Mouse (Mus musculus): Measurements from ENCODE around the gene Park7. TPM values are rescaled to one million over a fixed set of nuclear protein-coding genes. Genes with fewer than 3 reads are reported as not detected.

Park7 gene
- polyA plus RNA-seq, 1 experiment, result 312 TPM

DNA sequence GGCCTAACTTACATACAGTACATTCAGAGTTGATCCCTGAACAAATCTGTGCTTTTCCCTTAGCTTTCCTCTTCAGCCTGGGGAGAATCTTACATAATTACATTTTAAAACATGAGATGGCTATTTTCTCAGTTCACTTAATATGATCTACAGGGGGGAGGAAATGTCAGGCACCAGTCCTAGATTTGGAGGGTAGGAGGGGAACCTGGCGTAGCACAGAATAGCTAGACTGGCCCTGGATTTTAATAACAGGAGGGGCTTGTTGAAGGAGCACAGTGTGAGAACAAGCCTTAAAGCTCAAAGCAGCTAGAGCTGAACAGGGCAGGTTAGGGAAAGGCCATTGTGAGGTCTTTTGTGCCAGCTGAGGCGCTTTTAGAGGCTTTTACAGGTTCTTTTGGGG is 53.1 kb downstream of the Park7 start:
- Histone ChIP-seq H3ac (ENCODE audit: control insufficient read depth, insufficient read length) (no peak overlapping the region), H3K27me3 (ENCODE audit: control insufficient read depth, insufficient read depth, insufficient read length) (no peaks in the 10 kb centered on the region), H3K36me3 (ENCODE audit: control insufficient read depth, insufficient read depth) (peaks cover 13% of the 10 kb centered on the region), H3K4me2 (ENCODE audit: low read depth) (peak overlapping the region; percentile 69), H3K4me3 (no peak overlapping the region), H3K79me2 (ENCODE audit: control insufficient read depth, insufficient read depth) (peaks cover 88% of the 10 kb centered on the region)
- TF ChIP-seq MAX (IDR thresholded peaks at IDR 0.05; ENCODE audit: low read depth), result no peak

DNA sequence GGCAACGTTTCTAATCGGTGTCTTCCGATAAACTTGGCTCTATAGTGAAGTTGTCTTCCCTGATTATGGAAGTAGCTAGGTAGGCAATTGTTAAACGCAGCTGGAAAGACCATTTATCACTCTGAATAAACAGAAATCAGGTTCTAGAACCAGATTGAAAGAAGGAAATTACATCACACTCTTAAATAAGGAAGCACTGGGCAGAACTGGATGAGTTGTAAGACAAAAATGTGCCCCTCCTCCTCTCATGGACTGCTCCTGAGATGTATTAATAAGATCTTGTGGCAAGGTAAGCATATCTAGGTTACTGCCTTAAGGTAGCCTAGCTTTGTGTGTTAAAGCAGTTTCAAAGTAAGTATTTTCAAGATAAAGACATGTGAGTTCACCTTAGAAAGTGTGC is 53.7 kb downstream of the Park7 start:
- no peak for TF ChIP-seq MAX (IDR thresholded peaks at IDR 0.05; ENCODE audit: low read depth)
- TF ChIP-seq SRF (IDR thresholded peaks at IDR 0.05; ENCODE audit: control insufficient read depth, insufficient read length, low read depth), result no peak
- TF ChIP-seq E2F4 (IDR thresholded peaks at IDR 0.05; ENCODE audit: insufficient read depth), result no peak
- TF ChIP-seq POLR2A (IDR thresholded peaks at IDR 0.05; ENCODE audit: insufficient read length, low read depth), result no peak
- no peaks in the 10 kb centered on the region for H3K27me3 ChIP-seq (ENCODE audit: control insufficient read depth, insufficient read depth, insufficient read length)
- no peak overlapping the region for H3ac ChIP-seq (ENCODE audit: control insufficient read depth, insufficient read length)
- peaks cover 95% of the 10 kb centered on the region for H3K79me2 ChIP-seq (ENCODE audit: control insufficient read depth, insufficient read depth)
- H3K4me2 ChIP-seq (ENCODE audit: low read depth), result peak overlapping the region; percentile 69
- no peak overlapping the region for H3K4me3 ChIP-seq
- H3K36me3 ChIP-seq (ENCODE audit: control insufficient read depth, insufficient read depth), result peaks cover 7% of the 10 kb centered on the region

DNA sequence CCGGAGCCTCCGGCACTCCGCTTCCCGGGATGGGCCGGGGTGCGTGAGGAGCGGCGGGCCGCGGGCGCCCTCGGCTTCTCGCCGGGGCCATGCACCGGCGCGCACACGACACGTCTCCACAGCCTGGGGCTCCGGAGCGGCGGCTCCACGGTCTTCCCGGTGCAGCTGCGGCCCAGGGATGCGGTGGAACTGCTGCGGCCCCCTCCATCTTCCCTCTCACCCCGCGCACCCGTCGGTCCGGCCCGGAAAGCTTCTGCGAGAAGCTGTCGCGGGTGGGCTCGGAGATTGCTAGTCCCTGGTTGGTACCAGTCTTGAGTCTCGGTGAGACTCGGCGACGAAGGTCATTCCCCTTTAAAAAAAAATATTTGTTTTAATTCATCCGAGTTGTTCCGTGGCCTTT is 58.9 kb downstream of the Park7 start:
- peak overlapping the region; percentile 52 for H3K4me3 ChIP-seq
- H3K79me2 ChIP-seq (ENCODE audit: control insufficient read depth, insufficient read depth), result peaks cover 52% of the 10 kb centered on the region
- H3K27me3 ChIP-seq (ENCODE audit: control insufficient read depth, insufficient read depth, insufficient read length), result no peaks in the 10 kb centered on the region
- H3K4me2 ChIP-seq (ENCODE audit: low read depth), result peak overlapping the region; percentile 81
- TF ChIP-seq CEBPB (IDR thresholded peaks at IDR 0.05; ENCODE audit: insufficient read depth, poor library complexity, severe bottlenecking) (no peak), MYOD1 (IDR thresholded peaks at IDR 0.05; ENCODE audit: control insufficient read depth in 1 of 3, insufficient read length in 2 of 3, low read depth in 2 of 3) (no peak), REST (IDR thresholded peaks at IDR 0.05; ENCODE audit: insufficient read depth, insufficient read length) (no peak), POLR2AphosphoS2 (IDR thresholded peaks at IDR 0.05; ENCODE audit: insufficient read length, low read depth) (no peak), TCF12 (IDR thresholded peaks at IDR 0.05; ENCODE audit: insufficient read depth, poor library complexity, severe bottlenecking) (no peak), POLR2A (IDR thresholded peaks at IDR 0.05; ENCODE audit: insufficient read length, low read depth) (no peak), USF1 (IDR thresholded peaks at IDR 0.05; ENCODE audit: low read depth) (no peak), E2F4 (IDR thresholded peaks at IDR 0.05; ENCODE audit: insufficient read depth) (no peak), MAX (IDR thresholded peaks at IDR 0.05; ENCODE audit: low read depth) (no peak), TCF3 (IDR thresholded peaks at IDR 0.05; ENCODE audit: insufficient read length, low read depth) (no peak), MYOG (IDR thresholded peaks at IDR 0.05; ENCODE audit: control insufficient read depth in 1 of 3, insufficient read depth in 1 of 3, insufficient read length in 2 of 3, low read depth in 2 of 3) (no peak), SRF (IDR thresholded peaks at IDR 0.05; ENCODE audit: control insufficient read depth, insufficient read length, low read depth) (no peak)
- H3ac ChIP-seq (ENCODE audit: control insufficient read depth, insufficient read length), result peak overlapping the region; percentile 86
- H3K36me3 ChIP-seq (ENCODE audit: control insufficient read depth, insufficient read depth), result no peaks in the 10 kb centered on the region

DNA sequence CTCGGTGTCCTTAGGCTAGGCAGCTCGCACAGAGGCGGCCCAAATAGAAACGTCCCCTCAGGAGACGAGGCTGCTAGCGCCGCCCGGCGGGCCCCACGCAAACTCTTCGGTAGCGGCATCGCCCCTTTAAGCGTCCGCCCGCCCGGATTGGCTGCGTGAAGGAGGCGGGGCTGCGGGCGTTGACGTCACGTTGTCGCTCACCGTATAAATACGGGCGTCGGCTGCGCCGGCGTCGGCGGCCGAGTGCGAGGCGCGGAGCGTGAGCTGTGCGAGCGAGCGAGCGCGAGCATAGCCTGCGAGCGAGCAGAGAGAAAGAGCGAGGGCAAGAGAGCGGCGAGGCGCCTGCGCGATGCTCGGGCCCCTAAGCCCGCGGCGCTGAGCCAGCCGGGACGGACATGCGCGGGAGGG is 59.4 kb downstream of the Park7 start:
- Histone ChIP-seq H3K4me2 (ENCODE audit: low read depth) (peak overlapping the region; percentile 86), H3K27me3 (ENCODE audit: control insufficient read depth, insufficient read depth, insufficient read length) (no peaks in the 10 kb centered on the region), H3ac (ENCODE audit: control insufficient read depth, insufficient read length) (peak overlapping the region; percentile 86), H3K4me3 (peak overlapping the region; percentile 52), H3K79me2 (ENCODE audit: control insufficient read depth, insufficient read depth) (peaks cover 47% of the 10 kb centered on the region), H3K36me3 (ENCODE audit: control insufficient read depth, insufficient read depth) (no peaks in the 10 kb centered on the region)
- TF ChIP-seq USF1 (IDR thresholded peaks at IDR 0.05; ENCODE audit: low read depth) (no peak), POLR2AphosphoS2 (IDR thresholded peaks at IDR 0.05; ENCODE audit: insufficient read length, low read depth) (peak; percentile 99), SRF (IDR thresholded peaks at IDR 0.05; ENCODE audit: control insufficient read depth, insufficient read length, low read depth) (no peak), MAX (IDR thresholded peaks at IDR 0.05; ENCODE audit: low read depth) (no peak), E2F4 (IDR thresholded peaks at IDR 0.05; ENCODE audit: insufficient read depth) (peak; percentile 40), TCF12 (IDR thresholded peaks at IDR 0.05; ENCODE audit: insufficient read depth, poor library complexity, severe bottlenecking) (no peak), MYOG (IDR thresholded peaks at IDR 0.05; ENCODE audit: control insufficient read depth in 1 of 3, insufficient read depth in 1 of 3, insufficient read length in 2 of 3, low read depth in 2 of 3) (peak in 2 of 3 experiments; percentile 5 to 30), POLR2A (IDR thresholded peaks at IDR 0.05; ENCODE audit: insufficient read length, low read depth) (peak; percentile 100), TCF3 (IDR thresholded peaks at IDR 0.05; ENCODE audit: insufficient read length, low read depth) (peak; percentile 26), REST (IDR thresholded peaks at IDR 0.05; ENCODE audit: insufficient read depth, insufficient read length) (peak; percentile 44), MYOD1 (IDR thresholded peaks at IDR 0.05; ENCODE audit: control insufficient read depth in 1 of 3, insufficient read length in 2 of 3, low read depth in 2 of 3) (peak in 1 of 3 experiments; percentile 36)

DNA sequence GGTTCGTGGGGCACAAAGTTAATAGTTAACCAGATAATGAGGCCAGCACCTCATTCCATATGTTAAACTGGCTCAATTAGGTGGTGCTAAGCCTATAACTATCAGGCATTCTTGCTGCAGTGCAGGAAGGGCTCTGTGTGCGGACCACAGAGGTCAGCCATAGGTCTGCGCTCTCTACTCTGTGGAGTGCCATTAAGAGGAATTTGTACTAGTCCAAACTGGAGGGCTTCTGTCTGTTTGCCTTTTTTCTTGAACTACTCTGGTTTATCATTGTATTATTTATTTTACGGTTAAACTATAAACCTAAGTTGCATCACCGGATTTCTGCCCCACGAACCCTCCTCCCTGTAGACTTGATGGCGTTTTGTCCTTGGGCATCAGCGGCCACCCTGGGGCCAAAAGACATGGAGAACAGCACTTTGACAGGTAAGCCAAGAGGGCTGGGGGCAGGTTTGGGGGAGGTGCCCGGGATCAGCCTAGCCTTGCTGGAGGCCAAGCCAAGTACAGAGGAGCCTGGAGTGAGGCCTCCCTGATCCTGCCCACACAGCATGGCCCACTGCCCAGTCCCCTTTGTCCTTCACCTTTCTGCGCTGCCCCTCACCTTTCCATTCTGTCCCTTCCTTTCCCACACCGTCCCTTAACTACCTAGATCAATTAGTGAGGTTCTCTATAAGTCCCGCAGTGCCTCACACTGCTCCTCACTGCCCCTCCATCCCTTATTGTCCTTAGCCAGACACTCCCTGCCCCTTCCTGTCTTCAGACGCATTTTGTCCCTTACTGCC is 60.4 kb downstream of the Park7 start, which contains the start of gene Errfi1:
Gene Errfi1, plus strand, starts transcription at position 240 of the 782 bp plus-strand sequence.
- peaks cover 37% of the 10 kb centered on the region for H3K79me2 ChIP-seq (ENCODE audit: control insufficient read depth, insufficient read depth)
- H3K27me3 ChIP-seq (ENCODE audit: control insufficient read depth, insufficient read depth, insufficient read length), result no peaks in the 10 kb centered on the region
- peak within 1 kb of the TSS; percentile 86 for H3K4me2 ChIP-seq (ENCODE audit: low read depth)
- H3K4me3 ChIP-seq, result peak within 1 kb of the TSS; percentile 52
- peak within 1 kb of the TSS; percentile 86 for H3ac ChIP-seq (ENCODE audit: control insufficient read depth, insufficient read length)
- TF ChIP-seq CEBPB (IDR thresholded peaks at IDR 0.05; ENCODE audit: insufficient read depth, poor library complexity, severe bottlenecking) (no peak), TCF12 (IDR thresholded peaks at IDR 0.05; ENCODE audit: insufficient read depth, poor library complexity, severe bottlenecking) (no peak), MAX (IDR thresholded peaks at IDR 0.05; ENCODE audit: low read depth) (no peak), MYOD1 (IDR thresholded peaks at IDR 0.05; ENCODE audit: control insufficient read depth in 1 of 3, insufficient read length in 2 of 3, low read depth in 2 of 3) (no peak), POLR2A (IDR thresholded peaks at IDR 0.05; ENCODE audit: insufficient read length, low read depth) (no peak), REST (IDR thresholded peaks at IDR 0.05; ENCODE audit: insufficient read depth, insufficient read length) (no peak), MYOG (IDR thresholded peaks at IDR 0.05; ENCODE audit: control insufficient read depth in 1 of 3, insufficient read depth in 1 of 3, insufficient read length in 2 of 3, low read depth in 2 of 3) (no peak), POLR2AphosphoS2 (IDR thresholded peaks at IDR 0.05; ENCODE audit: insufficient read length, low read depth) (no peak), SRF (IDR thresholded peaks at IDR 0.05; ENCODE audit: control insufficient read depth, insufficient read length, low read depth) (no peak), E2F4 (IDR thresholded peaks at IDR 0.05; ENCODE audit: insufficient read depth) (no peak), TCF3 (IDR thresholded peaks at IDR 0.05; ENCODE audit: insufficient read length, low read depth) (no peak), USF1 (IDR thresholded peaks at IDR 0.05; ENCODE audit: low read depth) (no peak)
- no peaks in the 10 kb centered on the region for H3K36me3 ChIP-seq (ENCODE audit: control insufficient read depth, insufficient read depth)
